Mouse (Mus musculus) thymus, postnatal 14 days (tissue): ENCODE results near the gene Lyrm1.

Source experiments
- DNase-seq: peaks from one replicate; pipeline ENCODE4 v3.0.0; 2021

The Lyrm1 gene

DNA sequence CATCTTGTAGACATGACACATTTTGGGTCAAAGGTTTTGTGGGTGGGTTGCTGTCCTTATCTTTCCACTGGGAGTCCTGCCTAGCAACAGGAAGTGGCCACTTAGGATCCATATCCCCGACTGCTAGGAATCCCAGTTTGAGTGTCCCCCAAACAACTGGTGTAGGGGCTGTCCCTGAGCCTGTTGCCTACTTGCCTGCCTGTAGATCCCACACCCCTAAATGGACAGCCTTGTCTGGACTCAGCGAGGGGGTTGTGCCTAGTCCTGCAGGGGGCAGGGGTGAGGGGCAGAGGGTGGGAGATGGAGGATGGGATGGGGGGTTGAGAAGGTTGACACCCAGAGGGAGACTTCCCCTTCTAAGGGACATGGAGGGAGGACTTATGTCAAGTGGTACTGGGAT lies 73.7 kb downstream of the Lyrm1 start:
- no peak for DNase-seq

DNA sequence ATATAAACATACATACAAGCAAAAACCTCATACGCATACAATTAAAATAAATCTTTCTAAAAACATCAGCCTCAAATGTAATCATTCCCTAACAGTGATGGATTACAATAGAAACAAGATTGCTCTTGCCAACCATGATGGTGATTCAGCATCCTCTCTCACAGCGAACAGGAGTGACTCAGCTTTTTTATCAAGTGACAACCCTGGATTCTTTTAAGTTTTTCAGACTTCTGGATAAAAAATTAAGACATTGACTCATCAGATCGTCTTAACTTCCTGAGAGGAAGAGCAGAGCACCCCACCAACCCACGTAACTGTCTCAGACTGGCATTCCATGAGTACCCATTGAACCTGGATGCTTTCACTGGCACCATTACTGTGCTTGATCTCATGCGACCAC lies 78.6 kb downstream of the Lyrm1 start:
- DNase-seq = no peak

DNA sequence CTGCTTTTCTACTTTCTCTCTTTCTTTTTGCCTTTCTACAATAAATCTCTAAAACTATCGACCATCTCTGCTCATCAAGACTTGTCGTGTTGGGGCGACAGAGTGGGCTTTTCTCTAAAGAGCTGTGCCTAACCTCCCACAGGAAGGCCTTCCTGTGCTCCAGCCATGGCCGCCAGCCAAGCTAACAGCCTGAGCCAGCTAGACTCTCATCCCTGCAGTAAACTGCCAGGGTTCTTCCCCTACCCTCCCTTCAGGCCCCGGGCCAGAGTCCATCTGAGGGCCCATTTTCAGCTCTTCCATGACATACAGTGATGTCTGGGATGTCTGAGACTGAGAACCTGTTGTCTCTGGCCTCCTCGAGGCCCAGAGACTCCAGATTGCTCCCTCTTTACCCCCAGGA lies 80.6 kb downstream of the Lyrm1 start:
- no peak for DNase-seq

DNA sequence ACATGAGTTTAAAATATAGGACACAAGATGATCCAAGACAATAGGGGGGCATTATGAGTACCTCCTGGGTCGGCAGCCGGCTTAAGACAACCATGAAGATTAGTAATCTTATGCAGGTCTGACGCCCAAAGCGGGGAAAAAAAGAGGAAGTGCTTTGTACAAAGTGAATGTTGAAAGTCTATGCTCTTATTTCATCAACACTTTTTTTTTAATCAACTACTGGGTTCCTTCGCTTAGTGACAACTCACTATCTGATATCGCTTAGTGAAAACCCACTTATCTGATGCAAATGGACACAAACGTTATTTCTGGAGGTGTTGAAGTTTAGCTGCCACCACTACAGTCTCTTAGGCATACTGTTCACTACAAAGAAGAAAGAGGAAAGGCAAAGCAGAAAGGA lies 81.9 kb downstream of the Lyrm1 start:
- no peak for DNase-seq

DNA sequence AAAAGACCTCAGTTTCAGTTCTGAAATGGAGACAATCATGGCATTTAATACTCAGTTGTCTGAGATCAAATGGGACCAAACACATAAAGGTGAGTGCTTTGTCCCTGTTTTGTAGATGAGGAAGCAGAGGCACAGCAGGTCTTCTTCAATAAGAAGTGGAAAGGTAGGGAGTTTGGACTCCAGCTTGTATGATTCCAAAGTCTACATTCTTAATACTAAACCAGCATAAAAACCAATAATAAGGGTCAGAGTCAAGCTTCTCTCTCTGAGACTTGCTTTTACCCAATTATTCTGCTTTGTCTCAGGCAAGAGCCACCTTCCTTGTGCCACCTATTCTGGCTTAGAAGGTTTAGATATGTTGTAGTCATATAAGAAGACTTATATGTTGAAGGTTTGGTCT lies 82.9 kb downstream of the Lyrm1 start:
- no peak for DNase-seq

GRCm38 (mm10) chr7:119980170-119980569 lies 84.5 kb downstream of the Lyrm1 start:
- no peak for DNase-seq

- no peak for DNase-seq
These were observed 89.7 kb downstream of the Lyrm1 start for GRCm38 (mm10) chr7:119985279-119985912.

- DNase-seq = no peak
These were observed 101.4 kb downstream of the Lyrm1 start for GRCm38 (mm10) chr7:119997066-119997465.
